Mouse (Mus musculus) kidney, adult 18-20 months (tissue): ENCODE measurements around the gene Pex11b.
"Not testable (repeated sequence)": the region's sequence is repeated elsewhere in the genome, so short reads cannot be mapped to it uniquely, and the experiment has no call there.

Experiments used
- DNase-seq: peaks from one replicate; pipeline ENCODE4 v3.0.0; 2021

Pex11b gene

DNA sequence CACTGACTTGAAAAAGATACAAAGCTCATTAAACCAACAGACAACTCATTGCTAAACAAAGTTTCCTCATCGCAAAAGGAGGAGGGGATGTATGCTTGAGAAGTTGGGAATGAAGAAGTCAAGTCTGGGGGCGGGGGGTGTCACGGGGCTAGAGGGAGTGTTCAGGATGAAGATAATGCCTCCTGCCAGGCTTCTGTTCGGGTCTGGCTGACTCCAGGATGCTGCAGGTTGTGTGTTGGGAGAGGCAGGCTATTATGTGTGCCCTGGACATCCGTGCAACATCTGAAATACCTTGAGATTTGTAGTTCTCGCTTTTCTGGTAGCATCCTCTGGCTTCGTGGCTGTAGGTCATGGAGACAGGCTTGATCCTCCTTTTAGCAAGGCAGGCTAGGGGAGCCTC is 43.3 kb downstream of the Pex11b start:
- DNase-seq = no peak

- no peak for DNase-seq
These were observed 44.0 kb downstream of the Pex11b start for GRCm38 (mm10) chr3:96679159-96679674.

DNA sequence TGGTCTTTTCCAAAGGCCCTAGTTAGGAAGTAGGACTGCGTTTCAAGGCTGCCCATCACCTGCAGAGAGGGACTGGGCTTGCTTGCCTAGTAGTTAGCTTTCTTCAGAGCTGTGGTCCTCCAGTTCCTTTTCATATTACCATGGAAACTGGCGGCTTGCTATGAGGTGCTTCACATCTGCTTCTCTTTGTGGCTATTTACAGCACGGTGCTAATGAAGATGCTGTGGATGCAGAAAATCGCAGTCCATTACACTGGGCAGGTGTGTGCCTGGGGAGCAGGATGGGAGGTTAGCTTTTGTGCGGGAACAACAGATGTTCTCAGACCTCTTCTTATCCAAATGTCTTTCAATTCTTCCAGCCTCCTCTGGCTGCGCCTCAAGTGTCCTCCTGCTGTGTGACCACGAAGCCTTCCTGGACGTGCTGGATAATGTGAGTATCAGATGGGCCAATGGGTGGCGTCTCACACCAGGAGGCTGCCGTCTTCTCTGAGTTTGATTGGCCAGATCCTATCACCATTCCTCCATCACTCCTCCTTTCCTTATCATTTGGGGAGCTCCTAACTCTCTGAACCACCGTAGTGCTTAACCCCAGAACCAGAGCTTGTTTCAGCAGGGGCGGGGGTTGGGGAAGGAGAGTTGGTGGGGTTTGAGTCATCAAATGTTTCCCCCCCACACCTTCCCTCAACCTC is 45.2 kb downstream of the Pex11b start:
- no peak for DNase-seq

- no peak for DNase-seq
These were observed 48.3 kb downstream of the Pex11b start for GRCm38 (mm10) chr3:96683496-96683895.

GRCm38 (mm10) chr3:96684151-96684821 is 49.1 kb downstream of the Pex11b start:
- no peak for DNase-seq

- DNase-seq = no peak
These were observed 49.6 kb downstream of the Pex11b start for GRCm38 (mm10) chr3:96684822-96685156.

- not testable (repeated sequence) for DNase-seq
These were observed 50.9 kb downstream of the Pex11b start for GRCm38 (mm10) chr3:96686057-96686456.

- no peak for DNase-seq
These were observed 53.7 kb downstream of the Pex11b start for GRCm38 (mm10) chr3:96688854-96689253.

DNA sequence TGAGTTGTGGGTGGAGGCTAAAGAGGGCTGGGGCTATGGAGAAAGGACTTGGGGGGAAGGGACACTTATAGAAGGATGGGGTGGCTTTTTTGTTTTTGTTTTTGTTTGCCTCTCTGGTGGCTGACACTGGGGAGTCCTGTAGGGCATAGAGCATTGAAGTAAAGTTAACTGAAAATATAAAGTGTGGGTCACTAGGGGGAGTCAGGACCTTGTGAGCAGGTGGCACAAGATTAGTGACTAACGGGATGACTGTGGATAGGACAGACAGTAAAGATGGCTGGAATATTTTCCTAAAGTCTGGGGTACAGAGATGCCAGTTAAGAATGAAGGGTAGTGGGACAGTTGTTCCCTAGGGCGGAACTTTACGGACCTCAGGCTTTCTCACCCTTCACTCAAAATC is 55.1 kb downstream of the Pex11b start:
- DNase-seq = no peak

- DNase-seq = no peak
These were observed 57.3 kb downstream of the Pex11b start for GRCm38 (mm10) chr3:96692506-96692905.

GRCm38 (mm10) chr3:96693579-96693978 is 58.4 kb downstream of the Pex11b start:
- no peak for DNase-seq
